Mouse (Mus musculus): ENCODE results near the gene Gm5615. TPM values are rescaled to one million over a fixed set of nuclear protein-coding genes. Genes with fewer than 3 reads are reported as not detected.

Gene Gm5615
- polyA plus RNA-seq (2015; fragmentation: Nextera tagmentation; extraction: Ambion mirVana): not detected in 2 replicates

DNA sequence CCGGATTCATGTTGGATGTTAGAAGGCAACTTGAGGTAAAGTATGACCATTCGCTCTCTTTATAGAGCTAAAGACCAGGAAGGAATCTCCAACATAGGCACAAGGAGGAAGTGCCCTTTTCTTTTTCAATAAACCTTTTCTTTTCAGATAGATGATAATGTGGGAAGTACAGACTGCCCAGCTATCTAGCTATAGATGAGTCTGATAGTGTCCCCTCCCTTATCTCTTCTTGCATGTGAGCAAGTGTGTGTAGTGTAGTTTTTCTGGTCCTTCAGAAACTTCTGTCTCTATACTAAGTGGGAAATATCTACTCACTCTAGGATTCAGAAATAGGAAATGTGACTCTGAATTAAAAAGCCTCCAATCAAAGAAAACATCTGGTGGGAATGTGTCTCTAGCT lies at the start of gene Gm5615:
TSS of gene Gm5615 (minus strand) at position 101 of the 400 bp plus-strand sequence.
- Histone ChIP-seq H3K4me3 (replicated peaks) (no peak within 1 kb of the TSS), H3K36me3 (no peaks in the 10 kb centered on the region), H3K4me2 (no peak within 1 kb of the TSS), H3K9me3 (no peaks in the 10 kb centered on the region), H3K27ac (no peak within 1 kb of the TSS), H3K9ac (no peak within 1 kb of the TSS), H3K27me3 (replicated peaks) (no peaks in the 10 kb centered on the region), H3K4me1 (no peaks in the 10 kb centered on the region)
- 88% methylated on average over 2 of the region's 2 CpGs for WGBS
- ATAC-seq (ENCODE audit: insufficient read depth, low FRiP score, low read depth): no peak

DNA sequence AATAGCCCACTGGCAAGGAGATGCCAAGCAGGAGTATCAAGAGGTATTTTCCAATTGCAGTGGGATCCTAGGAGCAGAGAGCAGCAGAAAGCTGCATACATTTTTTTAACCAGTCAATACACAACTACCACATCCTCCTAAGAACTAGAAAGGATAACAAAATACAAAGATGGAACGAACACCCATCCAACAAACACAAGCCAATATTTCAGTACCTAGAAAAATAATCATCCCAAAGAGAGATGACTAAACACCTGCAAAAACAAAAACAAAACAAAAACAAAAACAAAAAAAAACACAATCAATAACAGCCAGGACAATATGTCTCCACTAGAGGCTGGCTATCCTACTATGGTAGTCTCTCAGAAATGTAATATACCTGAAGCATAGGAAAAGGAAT lies 40.8 kb upstream of the Gm5615 start, which contains the start of gene Gm17689:
TSS of gene Gm17689 (minus strand) at position 101 of the 400 bp plus-strand sequence.
- H3K4me2 ChIP-seq: no peak within 1 kb of the TSS
- no peak for ATAC-seq (ENCODE audit: insufficient read depth, low FRiP score, low read depth)
- no peak within 1 kb of the TSS for H3K27ac ChIP-seq
- H3K9ac ChIP-seq: no peak within 1 kb of the TSS
- no peaks in the 10 kb centered on the region for H3K36me3 ChIP-seq
- H3K4me3 ChIP-seq (replicated peaks): no peak within 1 kb of the TSS
- H3K27me3 ChIP-seq (replicated peaks): no peaks in the 10 kb centered on the region
- WGBS: 66% methylated on average over 1 of the region's 1 CpGs
- H3K9me3 ChIP-seq: no peaks in the 10 kb centered on the region
- H3K4me1 ChIP-seq: no peaks in the 10 kb centered on the region

DNA sequence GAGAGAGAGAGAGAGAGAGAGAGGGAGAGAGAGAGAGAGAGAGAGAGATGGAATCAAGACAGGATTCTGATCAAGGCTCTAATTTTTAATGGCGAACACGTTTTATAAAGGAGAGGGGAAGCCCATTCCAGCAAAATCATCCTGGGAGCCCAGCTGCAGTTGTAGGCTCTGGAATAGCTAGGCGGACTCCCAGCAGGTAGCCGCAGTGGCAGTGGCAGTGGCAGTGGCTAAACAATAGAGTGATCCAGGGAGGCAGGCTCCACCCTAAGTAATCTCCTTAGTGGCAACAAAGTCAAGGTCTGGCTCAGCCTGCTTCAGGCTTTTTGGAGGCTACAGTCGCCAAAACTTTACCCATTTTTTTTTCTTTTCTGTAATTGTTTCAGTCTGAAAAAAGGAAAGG lies 37.6 kb downstream of the Gm5615 start:
- H3K9ac ChIP-seq: no peak overlapping the region
- ATAC-seq (ENCODE audit: insufficient read depth, low FRiP score, low read depth): no peak
- no peaks in the 10 kb centered on the region for H3K36me3 ChIP-seq
- no peak overlapping the region for H3K4me2 ChIP-seq
- H3K9me3 ChIP-seq: no peaks in the 10 kb centered on the region
- H3K27me3 ChIP-seq (replicated peaks): no peaks in the 10 kb centered on the region
- WGBS: 80% methylated on average over 5 of the region's 5 CpGs
- H3K27ac ChIP-seq: no peak overlapping the region
- H3K4me1 ChIP-seq: no peaks in the 10 kb centered on the region
- no peak overlapping the region for H3K4me3 ChIP-seq (replicated peaks)

DNA sequence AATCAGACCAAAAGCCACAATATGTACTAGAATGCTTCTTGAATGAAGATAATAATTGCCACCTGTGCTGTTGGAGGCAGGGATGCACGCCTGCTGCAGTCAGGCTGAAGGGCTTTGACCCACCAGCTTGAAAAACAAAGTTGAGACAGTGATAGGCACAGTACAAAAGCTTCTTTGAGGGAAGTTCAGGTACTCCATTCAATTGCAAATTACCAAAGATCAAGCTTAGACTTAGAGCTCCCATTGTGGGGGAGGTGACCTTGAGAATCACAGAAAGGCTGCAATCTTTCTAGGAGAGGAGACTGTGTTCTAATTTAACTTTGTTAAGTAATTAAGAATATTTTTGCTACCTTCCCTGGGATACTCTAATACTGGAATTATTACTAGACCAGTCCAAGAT lies 45.9 kb downstream of the Gm5615 start:
- no peaks in the 10 kb centered on the region for H3K9me3 ChIP-seq
- WGBS: 36% methylated on average over 1 of the region's 1 CpGs
- no peaks in the 10 kb centered on the region for H3K4me1 ChIP-seq
- H3K36me3 ChIP-seq: no peaks in the 10 kb centered on the region
- H3K4me2 ChIP-seq: no peak overlapping the region
- H3K27me3 ChIP-seq (replicated peaks): no peaks in the 10 kb centered on the region
- ATAC-seq (ENCODE audit: insufficient read depth, low FRiP score, low read depth): no peak
- H3K9ac ChIP-seq: no peak overlapping the region
- no peak overlapping the region for H3K27ac ChIP-seq
- no peak overlapping the region for H3K4me3 ChIP-seq (replicated peaks)

DNA sequence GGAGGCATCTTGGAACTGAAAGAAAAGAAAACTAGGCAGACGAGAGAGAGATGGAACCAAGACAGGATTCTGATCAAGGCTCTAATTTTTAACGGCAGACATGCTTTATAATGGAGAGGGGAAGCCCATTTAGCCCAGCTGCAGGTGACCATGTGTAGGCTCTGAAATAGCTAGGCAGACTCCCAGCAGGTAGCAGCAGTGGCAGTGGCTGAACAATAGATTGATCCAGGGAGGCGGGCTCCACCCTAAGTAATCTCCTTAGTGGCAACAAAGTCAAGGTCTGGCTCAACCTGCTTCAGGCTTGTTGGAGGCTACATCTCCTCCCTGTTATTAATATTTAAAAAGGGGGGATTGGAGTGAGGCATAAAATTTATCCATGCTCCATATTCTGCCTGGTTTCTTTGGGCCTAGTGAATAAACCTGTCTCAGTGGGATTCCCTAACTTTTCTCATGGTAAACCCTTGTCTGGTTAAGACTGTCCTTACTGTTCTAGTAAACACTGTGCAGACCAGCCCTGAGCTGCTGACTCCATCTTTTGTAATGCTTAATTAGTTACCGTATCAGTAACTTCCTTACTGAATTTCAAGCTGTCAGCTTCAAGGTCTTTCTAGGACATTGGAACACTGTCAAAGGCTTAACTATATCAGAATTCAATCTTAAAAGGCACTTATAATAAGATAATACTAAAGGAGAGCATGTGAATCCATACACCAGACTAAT lies 47.1 kb downstream of the Gm5615 start:
- H3K4me2 ChIP-seq: no peak overlapping the region
- no peak overlapping the region for H3K9ac ChIP-seq
- H3K27me3 ChIP-seq (replicated peaks): no peaks in the 10 kb centered on the region
- no peaks in the 10 kb centered on the region for H3K4me1 ChIP-seq
- H3K27ac ChIP-seq: no peak overlapping the region
- WGBS: 93% methylated on average over 4 of the region's 4 CpGs
- H3K36me3 ChIP-seq: no peaks in the 10 kb centered on the region
- no peak overlapping the region for H3K4me3 ChIP-seq (replicated peaks)
- H3K9me3 ChIP-seq: no peaks in the 10 kb centered on the region
- no peak for ATAC-seq (ENCODE audit: insufficient read depth, low FRiP score, low read depth)

Other genes starting within 250 kb of the Gm5615 start
- gene Gm7257, start 110.1 kb downstream of the Gm5615 start, polyA plus RNA-seq (2015; fragmentation: Nextera tagmentation; extraction: Ambion mirVana): not detected in 2 replicates
- gene Gm9513, start 66.3 kb downstream of the Gm5615 start, polyA plus RNA-seq (2015; fragmentation: Nextera tagmentation; extraction: Ambion mirVana): not detected in 2 replicates
- not detected in 2 replicates for gene Gm17689, start 40.7 kb upstream of the Gm5615 start, polyA plus RNA-seq (2015; fragmentation: Nextera tagmentation; extraction: Ambion mirVana)
- gene A630095E13Rik, start 101.4 kb upstream of the Gm5615 start, polyA plus RNA-seq (2015; fragmentation: Nextera tagmentation; extraction: Ambion mirVana): not detected in 2 replicates
- not detected in 2 replicates for gene Acrv1, start 151.3 kb upstream of the Gm5615 start, polyA plus RNA-seq (2015; fragmentation: Nextera tagmentation; extraction: Ambion mirVana)
- gene Chek1, start 185.1 kb upstream of the Gm5615 start, polyA plus RNA-seq (2015; fragmentation: Nextera tagmentation; extraction: Ambion mirVana): 27.6 and 29.8 TPM in 2 replicates
- 271 and 354 TPM in 2 replicates for gene Stt3a, start 225.7 kb upstream of the Gm5615 start, polyA plus RNA-seq (2015; fragmentation: Nextera tagmentation; extraction: Ambion mirVana)